Comparison of ENCODE assay signal across 11 mouse cellular contexts in the genomic region with DNA sequence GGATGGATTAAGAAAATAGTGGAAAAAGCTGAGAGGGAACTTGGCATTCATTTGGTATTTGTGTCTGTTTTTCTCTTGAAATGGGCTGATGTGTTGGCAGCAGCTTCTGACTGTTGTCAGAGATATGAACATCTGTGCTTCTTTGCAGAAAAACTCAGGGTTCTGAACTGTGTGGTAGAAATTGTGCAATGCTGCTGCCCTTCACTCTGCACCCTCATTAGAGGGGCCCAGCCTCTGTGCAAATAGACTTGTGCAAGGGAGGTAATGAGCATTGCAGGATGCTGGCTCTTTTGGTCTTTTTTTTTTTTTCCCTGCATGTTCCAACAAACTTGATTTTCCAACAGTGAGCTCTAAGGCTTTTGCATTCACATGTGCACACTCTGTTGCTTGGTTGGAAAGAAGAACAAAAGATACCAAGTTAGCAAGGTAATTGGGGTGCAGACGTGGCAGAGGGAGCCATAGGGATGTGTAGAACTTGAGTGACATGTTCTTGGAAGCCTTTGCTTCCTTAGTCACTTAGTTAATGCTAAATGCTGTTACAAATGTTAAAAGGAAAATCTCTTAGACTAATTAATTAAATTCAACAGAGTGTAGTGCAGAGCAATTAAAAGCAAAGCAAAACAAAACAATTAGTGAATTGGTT. TPM values are rescaled to one million over a fixed set of nuclear protein-coding genes. Genes with fewer than 3 reads are reported as not detected.
DNase-seq lines count a peak whose midpoint lies in the region; ATAC-seq and TF ChIP-seq lines count a peak whose summit lies in the region.
"Had no signal": no experiment of that assay in that cellular context is flagged by ENCODE, and none has a peak within 500 bp of the region (broad histone marks: within the 10 kb centered on the region; RNA-seq: fewer than 3 reads in every experiment).

No protein-coding gene starts in this region.

- no peaks in the 10 kb centered on the region for H3K9me3 ChIP-seq in embryonic facial prominence, embryonic 13.5 days
- H3K9me3 ChIP-seq in embryonic facial prominence, embryonic 10.5 days = no peaks in the 10 kb centered on the region
- no peaks in the 10 kb centered on the region for H3K9me3 ChIP-seq in liver, postnatal 0 days (ENCODE audit: low read length)
- H3K9me3 ChIP-seq: neural tube, embryonic 12.5 days had no signal

- TF ChIP-seq CTCF in liver, postnatal 0 days (IDR thresholded peaks at IDR 0.05; ENCODE audit: low read depth) = no peak

- TF ChIP-seq EP300 in liver, postnatal 0 days (IDR thresholded peaks at IDR 0.05; ENCODE audit: low read depth) = no peak

- no peak overlapping the region for H3K27ac ChIP-seq in embryonic facial prominence, embryonic 13.5 days
- H3K27ac ChIP-seq in embryonic facial prominence, embryonic 10.5 days (replicated peaks) = no peak overlapping the region
- H3K27ac ChIP-seq in liver, postnatal 0 days (ENCODE audit: low read depth) = no peak overlapping the region
- H3K27ac ChIP-seq: neural tube, embryonic 12.5 days had no signal

- no peak for DNase-seq in embryonic facial prominence, embryonic 10.5 days (ENCODE audit: low spot score)
- DNase-seq in retina, postnatal 1 day = peak; percentile 53
- no peak for DNase-seq in retina, embryonic 14.5 days (ENCODE audit: low spot score)
- no peak for DNase-seq in liver, postnatal 0 days
- no peak for DNase-seq in yolk sac, embryonic 10.5 days (ENCODE audit: low spot score)
- no peak for DNase-seq in thymus, postnatal 36 days
- DNase-seq: kidney, adult 2 months; spleen, adult 18-20 months had no signal

- H3K27me3 ChIP-seq in embryonic facial prominence, embryonic 13.5 days = no peaks in the 10 kb centered on the region
- no peaks in the 10 kb centered on the region for H3K27me3 ChIP-seq in embryonic facial prominence, embryonic 10.5 days (replicated peaks; ENCODE audit: low read depth, poor library complexity, severe bottlenecking)
- H3K27me3 ChIP-seq in liver, postnatal 0 days (ENCODE audit: insufficient read depth, low read length) = no peaks in the 10 kb centered on the region
- H3K27me3 ChIP-seq: neural tube, embryonic 12.5 days had no signal

- WGBS in embryonic facial prominence, embryonic 13.5 days = 36% methylated on average over 1 of the region's 1 CpGs
- WGBS in embryonic facial prominence, embryonic 10.5 days = 57% methylated on average over 1 of the region's 1 CpGs
- WGBS in liver, postnatal 0 days (ENCODE audit: insufficient replicate concordance) = 35% methylated on average over 1 of the region's 1 CpGs

- H3K36me3 ChIP-seq in embryonic facial prominence, embryonic 13.5 days = no peaks in the 10 kb centered on the region
- H3K36me3 ChIP-seq in embryonic facial prominence, embryonic 10.5 days (replicated peaks) = no peaks in the 10 kb centered on the region
- H3K36me3 ChIP-seq in liver, postnatal 0 days (replicated peaks; ENCODE audit: insufficient read depth, low read length) = no peaks in the 10 kb centered on the region
- H3K36me3 ChIP-seq: neural tube, embryonic 12.5 days had no signal

- no peak overlapping the region for H3K9ac ChIP-seq in embryonic facial prominence, embryonic 13.5 days
- H3K9ac ChIP-seq in liver, postnatal 0 days (replicated peaks) = no peak overlapping the region
- H3K9ac ChIP-seq: neural tube, embryonic 12.5 days had no signal

- peaks cover 18% of the 10 kb centered on the region for H3K4me1 ChIP-seq in embryonic facial prominence, embryonic 13.5 days
- H3K4me1 ChIP-seq in embryonic facial prominence, embryonic 10.5 days = peaks cover 29% of the 10 kb centered on the region
- peaks cover 37% of the 10 kb centered on the region for H3K4me1 ChIP-seq in liver, postnatal 0 days (ENCODE audit: insufficient read depth)
- H3K4me1 ChIP-seq: neural tube, embryonic 12.5 days had no signal

- H3K4me2 ChIP-seq in embryonic facial prominence, embryonic 13.5 days = no peak overlapping the region
- H3K4me2 ChIP-seq in liver, postnatal 0 days (ENCODE audit: low read depth, low read length) = 0 out of 2 replicates have a peak overlapping the region, but pooled peaks have one; percentile 28
- H3K4me2 ChIP-seq: neural tube, embryonic 12.5 days had no signal

- H3K4me3 ChIP-seq in embryonic facial prominence, embryonic 13.5 days = no peak overlapping the region
- H3K4me3 ChIP-seq in embryonic facial prominence, embryonic 10.5 days = no peak overlapping the region
- no peak overlapping the region for H3K4me3 ChIP-seq in liver, postnatal 0 days (ENCODE audit: low read depth, low read length)
- H3K4me3 ChIP-seq: neural tube, embryonic 12.5 days had no signal

- peak; percentile 46; the same call in 1 of the 2 replicates for ATAC-seq in embryonic facial prominence, embryonic 13.5 days (ENCODE audit: insufficient number of reproducible peaks, insufficient read depth, low FRiP score, low TSS enrichment, low read depth)
- ATAC-seq in liver, postnatal 0 days = 0 out of 2 replicates have a peak, but pooled peaks have one; percentile 41
- no peak for ATAC-seq in frontal cortex, adult (ENCODE audit: low TSS enrichment)

RNA-seq across cellular contexts. Expression of gene Elmo1, which starts 26.6 kb away (rescaled TPM):
- polyA plus RNA-seq in embryonic facial prominence, embryonic 13.5 days (2015; fragmentation: Nextera tagmentation; extraction: Ambion mirVana) = 15.6 and 18.1 TPM in 2 replicates
- polyA plus RNA-seq in embryonic facial prominence, embryonic 10.5 days (2016; fragmentation: Nextera tagmentation; extraction: Ambion mirVana) = 9.0 and 9.8 TPM in 2 replicates
- polyA plus RNA-seq in liver, postnatal 0 days (2015; fragmentation: Nextera tagmentation; extraction: Ambion mirVana) = 2.7 and 3.1 TPM in 2 replicates
